Mouse (Mus musculus) limb, embryonic 14.5 days (tissue): ENCODE results near the gene Olfr568. TPM values are rescaled to one million over a fixed set of nuclear protein-coding genes. Genes with fewer than 3 reads are reported as not detected.

Source experiments
- ATAC-seq: fragments of 200-750 bp; cut with Nextera tagmentation; 2 replicates; pipeline ENCODE4 v1.8.0; 2017; ENCODE audit warnings: low read depth, moderate number of reproducible peaks, moderate TSS enrichment; ENCODE audit not compliant: low FRiP score
- DNase-seq: peaks from one replicate; pipeline ENCODE4 v3.0.0-alpha.2; 2015; ENCODE audit warnings: low spot score
- H3K27ac ChIP-seq: fragments of 300-500 bp; sonication (generic); replicated peaks from 2 replicates; pipeline ENCODE4 v1.5.1; 2014; ENCODE audit warnings: low read depth, mild to moderate bottlenecking, low read length, moderate library complexity, mixed read lengths
- H3K27me3 ChIP-seq: fragments of 300-500 bp; sonication (generic); 2 replicates; pipeline ENCODE4 v1.6.1; 2014; ENCODE audit warnings: low read length, mixed read lengths; ENCODE audit not compliant: control insufficient read depth, insufficient read depth
- H3K36me3 ChIP-seq: fragments of 300-500 bp; sonication (generic); 2 replicates; pipeline ENCODE4 v1.6.1; 2014; ENCODE audit warnings: mild to moderate bottlenecking, low read length, moderate library complexity, mixed read lengths; ENCODE audit not compliant: control insufficient read depth, insufficient read depth
- H3K4me1 ChIP-seq: fragments of 300-500 bp; sonication (generic); 2 replicates; pipeline ENCODE4 v1.6.1; 2014; ENCODE audit warnings: antibody characterized with exemption, low read length, mixed read lengths; ENCODE audit not compliant: control insufficient read depth, insufficient read depth
- H3K4me2 ChIP-seq: fragments of 300-500 bp; sonication (generic); replicated peaks from 2 replicates; pipeline ENCODE4 v1.6.1; 2014; ENCODE audit warnings: low read depth, mild to moderate bottlenecking, low read length, moderate library complexity; ENCODE audit not compliant: severe bottlenecking
- H3K4me3 ChIP-seq: fragments of 300-500 bp; sonication (generic); replicated peaks from 2 replicates; pipeline ENCODE4 v1.5.1; 2014; ENCODE audit warnings: low read length
- H3K9ac ChIP-seq: fragments of 300-500 bp; sonication (generic); 2 replicates; pipeline ENCODE4 v1.6.1; 2014; ENCODE audit warnings: mild to moderate bottlenecking, low read depth, low read length, moderate library complexity; ENCODE audit not compliant: severe bottlenecking
- H3K9me3 ChIP-seq: fragments of 300-500 bp; sonication (generic); 2 replicates; pipeline ENCODE4 v1.6.1; 2016; ENCODE audit warnings: low read length; ENCODE audit not compliant: control insufficient read depth
- POLR2A ChIP-seq: fragments of 200-500 bp; IDR thresholded peaks from 2 replicates; pipeline ENCODE4 v1.8.0; 2012; ENCODE audit warnings: inconsistent platforms, mild to moderate bottlenecking, moderate library complexity, borderline replicate concordance; ENCODE audit not compliant: insufficient read depth, insufficient read length; ENCODE audit errors: extremely low read depth
- whole genome bisulfite sequencing: fragments of 180-500 bp; shearing (Covaris S2); extraction: QIAGEN DNeasy Blood & Tissue Kit; methylation state at CpG from one replicate; pipeline ENCODE4 v1.1.7; 2014; 5-methylcytosine and 5-hydroxymethylcytosine counted together
- polyA plus RNA-seq, 2 experiments: library from polyadenylated mRNA; depleted of rRNA in 1 of 2; stranded (reverse) in 1 of 2; unstranded in 1 of 2; fragments of >200 nt; fragmentation: Nextera tagmentation in 1 of 2; extraction: Ambion mirVana in 1 of 2; gene quantifications; 2 replicates each; pipeline versions ENCODE4 v1.2.1 to v1.2.3; 2012 to 2014

Gene Olfr568
- polyA plus RNA-seq, 2 experiments: not detected

GRCm38 (mm10) chr7:102917032-102917875 is 40.3 kb downstream of the Olfr568 start, which contains the start of gene Olfr571:
Gene Olfr571, minus strand, starts transcription at chr7:102917536.
- no peak within 1 kb of the TSS for H3K9ac ChIP-seq
- no peak within 1 kb of the TSS for H3K27ac ChIP-seq
- DNase-seq (no peak), ATAC-seq (no peak)
- no peak within 1 kb of the TSS for H3K4me3 ChIP-seq
- WGBS: 58% methylated on average over 4 of the region's 4 CpGs
- H3K27me3 ChIP-seq: no peaks in the 10 kb centered on the region
- no peaks in the 10 kb centered on the region for H3K36me3 ChIP-seq
- H3K9me3 ChIP-seq: no peaks in the 10 kb centered on the region
- H3K4me1 ChIP-seq: no peaks in the 10 kb centered on the region
- no peak within 1 kb of the TSS for H3K4me2 ChIP-seq
- no peak for TF ChIP-seq POLR2A

DNA sequence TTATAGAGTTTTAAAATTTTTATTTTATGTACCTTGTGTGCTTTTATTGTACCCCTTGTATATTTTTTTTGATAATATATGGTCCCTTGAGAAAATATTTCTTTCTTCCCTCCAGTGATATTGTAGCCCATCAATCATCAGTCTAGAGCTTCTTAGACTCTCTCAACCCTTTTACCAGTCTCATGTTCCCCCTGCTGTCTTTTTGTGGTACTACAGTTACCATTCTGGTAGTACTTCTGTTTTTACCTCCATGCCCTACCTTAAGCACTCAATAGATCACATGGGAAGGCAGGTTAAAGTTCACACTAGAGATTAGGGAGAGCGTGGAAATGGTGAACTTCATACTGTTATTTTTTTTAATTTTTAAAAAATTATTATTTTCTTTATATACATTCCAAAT is 42.7 kb downstream of the Olfr568 start:
- Histone ChIP-seq H3K4me2 (no peak overlapping the region), H3K4me3 (no peak overlapping the region), H3K9me3 (no peaks in the 10 kb centered on the region), H3K9ac (no peak overlapping the region), H3K27me3 (no peaks in the 10 kb centered on the region), H3K4me1 (no peaks in the 10 kb centered on the region), H3K36me3 (no peaks in the 10 kb centered on the region), H3K27ac (no peak overlapping the region)
- WGBS: 10% methylated on average over 1 of the region's 1 CpGs
- ATAC-seq (peak; percentile 30; the same call in 1 of the 2 replicates), DNase-seq (peak; percentile 80)
- TF ChIP-seq POLR2A: no peak

GRCm38 (mm10) chr7:102924109-102924508 is 47.2 kb downstream of the Olfr568 start, which contains the start of gene Olfr572:
Gene Olfr572, plus strand, starts transcription at chr7:102924409.
- WGBS: 63% methylated on average over 1 of the region's 1 CpGs
- DNase-seq (no peak), ATAC-seq (no peak)

DNA sequence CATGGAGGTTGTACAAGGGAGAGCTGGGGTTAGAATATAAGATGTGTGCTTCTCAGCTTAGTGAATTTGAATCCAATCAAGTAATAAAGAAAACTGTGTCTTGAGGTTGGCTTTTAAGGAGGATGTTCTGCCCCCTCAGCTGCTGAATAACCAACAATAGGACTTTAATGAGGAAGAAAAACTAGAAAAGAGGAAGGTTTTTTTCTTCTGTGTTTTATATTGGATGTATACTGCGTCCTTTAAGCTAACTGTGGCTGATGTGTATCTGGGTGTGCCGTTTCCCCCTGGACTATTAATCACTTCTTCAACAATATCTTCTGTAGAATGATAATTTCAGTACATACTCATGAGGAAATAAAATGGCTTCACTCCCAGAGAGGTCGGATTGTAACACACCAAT is 50.2 kb downstream of the Olfr568 start:
- Histone ChIP-seq H3K36me3 (no peaks in the 10 kb centered on the region), H3K27me3 (no peaks in the 10 kb centered on the region), H3K4me2 (no peak overlapping the region), H3K4me3 (no peak overlapping the region), H3K27ac (no peak overlapping the region), H3K4me1 (no peaks in the 10 kb centered on the region), H3K9ac (no peak overlapping the region), H3K9me3 (no peaks in the 10 kb centered on the region)
- WGBS: 68% methylated on average over 3 of the region's 3 CpGs
- DNase-seq (no peak), ATAC-seq (no peak)
- no peak for TF ChIP-seq POLR2A

More at GRCm38 (mm10) chr7:102924109-102924508, 47.2 kb downstream of the Olfr568 start, which contains the start of gene Olfr572:
- TF ChIP-seq POLR2A: no peak
- H3K4me2 ChIP-seq: no peak within 1 kb of the TSS
- H3K9me3 ChIP-seq: no peaks in the 10 kb centered on the region
- no peaks in the 10 kb centered on the region for H3K36me3 ChIP-seq
- H3K9ac ChIP-seq: no peak within 1 kb of the TSS
- no peak within 1 kb of the TSS for H3K4me3 ChIP-seq
- no peaks in the 10 kb centered on the region for H3K27me3 ChIP-seq
- no peak within 1 kb of the TSS for H3K27ac ChIP-seq
- no peaks in the 10 kb centered on the region for H3K4me1 ChIP-seq

Other genes starting within 250 kb of the Olfr568 start
- not detected in 2 replicates for gene Olfr554, start 238.7 kb upstream of the Olfr568 start, polyA plus RNA-seq (2012; rRNA removed)
- gene Olfr554, start 238.7 kb upstream of the Olfr568 start, polyA plus RNA-seq (2014; fragmentation: Nextera tagmentation; extraction: Ambion mirVana): not detected in 2 replicates
- gene Olfr555, start 218.3 kb upstream of the Olfr568 start, polyA plus RNA-seq (2012; rRNA removed): not detected in 2 replicates
- not detected in 2 replicates for gene Olfr555, start 218.3 kb upstream of the Olfr568 start, polyA plus RNA-seq (2014; fragmentation: Nextera tagmentation; extraction: Ambion mirVana)
- not detected in 2 replicates for gene Olfr556, start 212.2 kb upstream of the Olfr568 start, polyA plus RNA-seq (2012; rRNA removed)
- not detected in 2 replicates for gene Olfr556, start 212.2 kb upstream of the Olfr568 start, polyA plus RNA-seq (2014; fragmentation: Nextera tagmentation; extraction: Ambion mirVana)
- gene Trim68, start 189.8 kb upstream of the Olfr568 start, polyA plus RNA-seq (2012; rRNA removed): 38.1 and 41.4 TPM in 2 replicates
- 13.4 and 15.3 TPM in 2 replicates for gene Trim68, start 189.8 kb upstream of the Olfr568 start, polyA plus RNA-seq (2014; fragmentation: Nextera tagmentation; extraction: Ambion mirVana)
- gene Olfr557, start 181.2 kb upstream of the Olfr568 start, polyA plus RNA-seq (2012; rRNA removed): not detected in 2 replicates
- gene Olfr557, start 181.2 kb upstream of the Olfr568 start, polyA plus RNA-seq (2014; fragmentation: Nextera tagmentation; extraction: Ambion mirVana): not detected in 2 replicates
- 0.87 and 0.99 TPM in 2 replicates for gene Olfr558, start 174.9 kb upstream of the Olfr568 start, polyA plus RNA-seq (2012; rRNA removed)
- gene Olfr558, start 174.9 kb upstream of the Olfr568 start, polyA plus RNA-seq (2014; fragmentation: Nextera tagmentation; extraction: Ambion mirVana): 0.33 and 0.37 TPM in 2 replicates
- gene Olfr33, start 158.1 kb upstream of the Olfr568 start, polyA plus RNA-seq (2012; rRNA removed): not detected in 2 replicates
- not detected in 2 replicates for gene Olfr33, start 158.1 kb upstream of the Olfr568 start, polyA plus RNA-seq (2014; fragmentation: Nextera tagmentation; extraction: Ambion mirVana)
- not detected in 2 replicates for gene Olfr559, start 149.6 kb upstream of the Olfr568 start, polyA plus RNA-seq (2012; rRNA removed)
- not detected in 2 replicates for gene Olfr559, start 149.6 kb upstream of the Olfr568 start, polyA plus RNA-seq (2014; fragmentation: Nextera tagmentation; extraction: Ambion mirVana)
- 0.04 and 0.05 TPM in 2 replicates for gene Olfr560, start 117.8 kb upstream of the Olfr568 start, polyA plus RNA-seq (2012; rRNA removed)
- gene Olfr560, start 117.8 kb upstream of the Olfr568 start, polyA plus RNA-seq (2014; fragmentation: Nextera tagmentation; extraction: Ambion mirVana): not detected in 2 replicates
- gene Olfr78, start 117.7 kb upstream of the Olfr568 start, polyA plus RNA-seq (2012; rRNA removed): 0.45 and 0.62 TPM in 2 replicates
- 0.07 and 0.18 TPM in 2 replicates for gene Olfr78, start 117.7 kb upstream of the Olfr568 start, polyA plus RNA-seq (2014; fragmentation: Nextera tagmentation; extraction: Ambion mirVana)
- not detected in 2 replicates for gene Olfr561, start 105.9 kb upstream of the Olfr568 start, polyA plus RNA-seq (2012; rRNA removed)
- not detected in 2 replicates for gene Olfr561, start 105.9 kb upstream of the Olfr568 start, polyA plus RNA-seq (2014; fragmentation: Nextera tagmentation; extraction: Ambion mirVana)
- not detected in 2 replicates for gene Olfr564, start 73.6 kb upstream of the Olfr568 start, polyA plus RNA-seq (2012; rRNA removed)
- gene Olfr564, start 73.6 kb upstream of the Olfr568 start, polyA plus RNA-seq (2014; fragmentation: Nextera tagmentation; extraction: Ambion mirVana): not detected in 2 replicates
- not detected in 2 replicates for gene Olfr566, start 18.4 kb upstream of the Olfr568 start, polyA plus RNA-seq (2012; rRNA removed)
- gene Olfr566, start 18.4 kb upstream of the Olfr568 start, polyA plus RNA-seq (2014; fragmentation: Nextera tagmentation; extraction: Ambion mirVana): not detected in 2 replicates
- not detected in 2 replicates for gene Olfr569, start 13.8 kb downstream of the Olfr568 start, polyA plus RNA-seq (2012; rRNA removed)
- gene Olfr569, start 13.8 kb downstream of the Olfr568 start, polyA plus RNA-seq (2014; fragmentation: Nextera tagmentation; extraction: Ambion mirVana): not detected in 2 replicates
- not detected in 2 replicates for gene Olfr570, start 17.5 kb downstream of the Olfr568 start, polyA plus RNA-seq (2012; rRNA removed)
- not detected in 2 replicates for gene Olfr570, start 17.5 kb downstream of the Olfr568 start, polyA plus RNA-seq (2014; fragmentation: Nextera tagmentation; extraction: Ambion mirVana)
- not detected in 2 replicates for gene Olfr571, start 40.4 kb downstream of the Olfr568 start, polyA plus RNA-seq (2012; rRNA removed)
- gene Olfr571, start 40.4 kb downstream of the Olfr568 start, polyA plus RNA-seq (2014; fragmentation: Nextera tagmentation; extraction: Ambion mirVana): not detected in 2 replicates
- gene Olfr572, start 47.3 kb downstream of the Olfr568 start, polyA plus RNA-seq (2012; rRNA removed): not detected in 2 replicates
- gene Olfr572, start 47.3 kb downstream of the Olfr568 start, polyA plus RNA-seq (2014; fragmentation: Nextera tagmentation; extraction: Ambion mirVana): not detected in 2 replicates
- gene Olfr573-ps1, start 65.5 kb downstream of the Olfr568 start, polyA plus RNA-seq (2012; rRNA removed): not detected in 2 replicates
- not detected in 2 replicates for gene Olfr573-ps1, start 65.5 kb downstream of the Olfr568 start, polyA plus RNA-seq (2014; fragmentation: Nextera tagmentation; extraction: Ambion mirVana)
- not detected in 2 replicates for gene Olfr574, start 71.3 kb downstream of the Olfr568 start, polyA plus RNA-seq (2012; rRNA removed)
- gene Olfr574, start 71.3 kb downstream of the Olfr568 start, polyA plus RNA-seq (2014; fragmentation: Nextera tagmentation; extraction: Ambion mirVana): not detected in 2 replicates
- gene Olfr575, start 81.7 kb downstream of the Olfr568 start, polyA plus RNA-seq (2012; rRNA removed): not detected in 2 replicates
- not detected in 2 replicates for gene Olfr575, start 81.7 kb downstream of the Olfr568 start, polyA plus RNA-seq (2014; fragmentation: Nextera tagmentation; extraction: Ambion mirVana)
- gene Olfr576, start 85.5 kb downstream of the Olfr568 start, polyA plus RNA-seq (2012; rRNA removed): not detected in 2 replicates
- gene Olfr576, start 85.5 kb downstream of the Olfr568 start, polyA plus RNA-seq (2014; fragmentation: Nextera tagmentation; extraction: Ambion mirVana): not detected in 2 replicates
- gene Olfr577, start 98.8 kb downstream of the Olfr568 start, polyA plus RNA-seq (2012; rRNA removed): not detected in 2 replicates
- not detected in 2 replicates for gene Olfr577, start 98.8 kb downstream of the Olfr568 start, polyA plus RNA-seq (2014; fragmentation: Nextera tagmentation; extraction: Ambion mirVana)
- gene Olfr578, start 112.2 kb downstream of the Olfr568 start, polyA plus RNA-seq (2012; rRNA removed): not detected in 2 replicates
- not detected in 2 replicates for gene Olfr578, start 112.2 kb downstream of the Olfr568 start, polyA plus RNA-seq (2014; fragmentation: Nextera tagmentation; extraction: Ambion mirVana)
- gene Olfr582, start 160.9 kb downstream of the Olfr568 start, polyA plus RNA-seq (2012; rRNA removed): not detected in 2 replicates
- not detected in 2 replicates for gene Olfr582, start 160.9 kb downstream of the Olfr568 start, polyA plus RNA-seq (2014; fragmentation: Nextera tagmentation; extraction: Ambion mirVana)
- gene Olfr583, start 174.2 kb downstream of the Olfr568 start, polyA plus RNA-seq (2012; rRNA removed): not detected in 2 replicates
- not detected in 2 replicates for gene Olfr583, start 174.2 kb downstream of the Olfr568 start, polyA plus RNA-seq (2014; fragmentation: Nextera tagmentation; extraction: Ambion mirVana)
- gene Olfr584, start 204.8 kb downstream of the Olfr568 start, polyA plus RNA-seq (2012; rRNA removed): not detected in 2 replicates
- not detected in 2 replicates for gene Olfr584, start 204.8 kb downstream of the Olfr568 start, polyA plus RNA-seq (2014; fragmentation: Nextera tagmentation; extraction: Ambion mirVana)
- gene Olfr585, start 220.6 kb downstream of the Olfr568 start, polyA plus RNA-seq (2012; rRNA removed): not detected in 2 replicates
- not detected in 2 replicates for gene Olfr585, start 220.6 kb downstream of the Olfr568 start, polyA plus RNA-seq (2014; fragmentation: Nextera tagmentation; extraction: Ambion mirVana)
- gene Olfr586, start 248.5 kb downstream of the Olfr568 start, polyA plus RNA-seq (2012; rRNA removed): not detected in 2 replicates
- not detected in 2 replicates for gene Olfr586, start 248.5 kb downstream of the Olfr568 start, polyA plus RNA-seq (2014; fragmentation: Nextera tagmentation; extraction: Ambion mirVana)